Mouse (Mus musculus) heart, adult 8-10 months (tissue): ENCODE data around the gene Esp4. TPM values are rescaled to one million over a fixed set of nuclear protein-coding genes. Genes with fewer than 3 reads are reported as not detected.
"Not testable (repeated sequence)": the region's sequence is repeated elsewhere in the genome, so short reads cannot be mapped to it uniquely, and the experiment has no call there.

ENCODE experiments used
- DNase-seq: peaks from one replicate; pipeline ENCODE4 v3.0.0; 2022; ENCODE audit warnings: low spot score
- total RNA-seq, 4 experiments: library from RNA; stranded (reverse); gene quantifications; 2 replicates each; pipeline ENCODE4 v1.2.4; 2022

Gene Esp4
- total RNA-seq: not detected

- no peak for DNase-seq
Observed at GRCm38 (mm10) chr17:40598294-40598693, at the start of gene Esp4. TSS of gene Esp4 (plus strand) at chr17:40598594.

DNA sequence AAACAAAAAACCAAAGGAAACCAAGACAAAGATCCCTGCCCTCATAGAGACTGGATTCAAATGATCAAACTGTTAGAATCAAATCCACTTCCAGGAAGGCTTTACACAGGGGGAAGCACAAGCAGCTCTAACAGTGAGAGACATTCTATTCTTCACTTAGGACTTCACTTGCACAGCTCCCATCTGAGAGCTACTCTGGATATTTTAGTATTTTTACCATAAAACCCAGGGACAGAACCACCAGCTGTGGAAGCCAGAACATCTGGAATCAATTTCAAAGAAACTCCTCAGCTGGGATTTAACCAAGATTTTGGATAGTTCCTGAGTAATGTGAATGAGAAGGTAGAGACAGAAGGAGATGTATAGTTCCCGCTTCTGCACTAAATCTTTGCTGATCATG is 44.9 kb upstream of the Esp4 start:
- DNase-seq: no peak

DNA sequence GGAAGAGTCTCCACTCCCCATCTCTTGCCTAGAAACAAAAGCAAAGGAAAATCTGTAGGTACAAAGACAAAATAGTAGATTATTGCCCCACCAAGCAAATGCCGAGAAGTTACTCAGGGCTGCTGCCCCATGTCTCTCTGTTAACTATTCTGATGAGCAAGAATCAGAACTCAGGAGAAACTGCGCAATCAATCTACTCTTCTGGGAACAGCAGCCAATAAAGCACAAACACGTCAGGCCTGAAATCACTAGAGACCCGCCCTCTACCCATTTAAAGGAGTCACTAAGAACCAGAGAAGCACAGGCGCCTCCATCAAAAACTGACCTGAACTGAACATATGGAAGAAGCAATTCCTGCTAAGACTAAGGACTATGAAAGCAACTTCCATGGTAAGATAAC is 37.2 kb upstream of the Esp4 start, which contains the start of gene Esp6:
TSS of gene Esp6 (plus strand) at position 301 of the 400 bp plus-strand sequence.
- no peak for DNase-seq

DNA sequence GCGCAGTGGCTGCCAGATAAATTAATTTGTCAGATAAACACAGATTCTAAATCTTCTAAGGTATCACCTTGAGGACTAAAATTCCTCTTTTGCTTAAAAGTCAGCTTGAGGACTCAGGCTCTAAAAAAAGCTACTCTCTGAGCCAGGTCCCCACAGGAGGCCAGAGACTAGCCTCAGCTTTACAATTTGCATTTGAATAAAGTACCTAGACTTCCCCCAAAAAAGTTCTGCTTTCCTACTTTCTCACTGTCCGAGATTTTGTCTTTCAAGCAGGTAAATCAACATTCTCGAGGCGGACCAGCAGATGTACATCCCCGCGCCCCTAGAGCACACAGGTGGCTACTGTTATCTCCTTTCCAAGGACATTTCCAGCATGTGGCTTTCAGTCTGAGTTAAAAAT is 14.5 kb upstream of the Esp4 start:
- not testable (repeated sequence) for DNase-seq

GRCm38 (mm10) chr17:40591297-40591696 is 7.1 kb upstream of the Esp4 start:
- DNase-seq: no peak

GRCm38 (mm10) chr17:40631775-40632174 is 33.4 kb downstream of the Esp4 start, which contains the start of gene Esp3:
TSS of gene Esp3 (plus strand) at chr17:40632075.
- DNase-seq: not testable (repeated sequence)

Other genes with a start within 250 kb of the Esp4 start
- not detected for gene Esp8, start 78.6 kb upstream of the Esp4 start, total RNA-seq
- gene Esp6, start 37.1 kb upstream of the Esp4 start, total RNA-seq: not detected
- gene Esp3, start 33.5 kb downstream of the Esp4 start, total RNA-seq: not detected
- not detected for gene Esp1, start 128.5 kb downstream of the Esp4 start, total RNA-seq
- gene Crisp2, start 208.4 kb downstream of the Esp4 start, total RNA-seq: not detected
- under 1 TPM in 1 of 4 experiments, not detected in 3; 0.23 TPM for gene Rhag, start 212.5 kb downstream of the Esp4 start, total RNA-seq